Mouse (Mus musculus) megakaryocyte, embryonic 14.5 days (primary cell): Measurements from ENCODE around the gene Krt23.

Source experiments
- FLI1 ChIP-seq: IDR thresholded peaks from 2 replicates; pipeline ENCODE4 v1.6.1; 2012; ENCODE audit warnings: low read length, inconsistent platforms, mixed read lengths
- GATA1 ChIP-seq: IDR thresholded peaks from 3 replicates; pipeline ENCODE4 v1.6.1; 2012; ENCODE audit warnings: mixed read lengths, low read length, inconsistent platforms, borderline replicate concordance

DNA sequence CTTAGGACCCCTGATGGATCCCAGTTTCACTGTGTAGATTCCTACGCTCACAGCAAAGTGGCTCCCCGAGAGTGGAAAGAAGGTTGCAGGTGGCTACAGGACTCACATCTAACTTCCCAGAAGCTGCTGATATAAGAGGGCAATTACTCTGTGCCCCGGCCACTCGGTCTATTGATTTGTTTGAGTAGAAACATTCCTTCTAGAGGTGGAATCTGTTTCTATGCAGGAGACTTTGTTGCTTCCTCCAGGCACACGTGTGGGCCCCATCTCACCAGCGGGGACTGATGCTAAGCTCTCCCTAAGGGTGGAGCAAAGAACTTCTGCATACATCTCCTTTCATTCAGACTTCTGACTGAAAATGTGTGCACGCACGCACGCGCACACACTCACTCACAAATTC, 53.5 kb downstream of the Krt23 start:
- no peak for TF ChIP-seq GATA1
- TF ChIP-seq FLI1 = no peak
